Mouse (Mus musculus) neural tube, embryonic 10.5 days (tissue): ENCODE measurements around the gene Nucb1.
"Not testable (repeated sequence)": the region's sequence is repeated elsewhere in the genome, so short reads cannot be mapped to it uniquely, and the experiment has no call there.

Source experiments
- DNase-seq: peaks from one replicate; pipeline ENCODE4 v3.0.0-alpha.2; 2017; ENCODE audit warnings: low spot score; ENCODE audit errors: extremely low spot score

Nucb1 gene

GRCm38 (mm10) chr7:45509912-45510787 lies at the start of gene Nucb1:
Nucb1 (minus strand) TSS chr7:45510406.
- peak; percentile 92 for DNase-seq

- DNase-seq: no peak
Measured at GRCm38 (mm10) chr7:45558907-45559306, 48.7 kb upstream of the Nucb1 start.

- DNase-seq: peak; percentile 82
Measured at GRCm38 (mm10) chr7:45555787-45556186, 45.6 kb upstream of the Nucb1 start.

- DNase-seq: no peak
Measured at GRCm38 (mm10) chr7:45554744-45555143, 44.5 kb upstream of the Nucb1 start, which contains the start of gene Hsd17b14. Hsd17b14 (plus strand) TSS chr7:45554893.

- DNase-seq: no peak
Measured at GRCm38 (mm10) chr7:45553990-45554389, 43.8 kb upstream of the Nucb1 start.

- no peak for DNase-seq
Measured at GRCm38 (mm10) chr7:45553519-45553918, 43.3 kb upstream of the Nucb1 start.

GRCm38 (mm10) chr7:45551512-45551883 lies 41.3 kb upstream of the Nucb1 start:
- DNase-seq: no peak

GRCm38 (mm10) chr7:45550821-45551511 lies 40.8 kb upstream of the Nucb1 start:
- no peak for DNase-seq

GRCm38 (mm10) chr7:45549641-45550436 lies 39.6 kb upstream of the Nucb1 start:
- no peak for DNase-seq

- DNase-seq: no peak
Measured at GRCm38 (mm10) chr7:45544525-45544924, 34.3 kb upstream of the Nucb1 start.

GRCm38 (mm10) chr7:45540213-45540612 lies 30.0 kb upstream of the Nucb1 start:
- DNase-seq: no peak

- no peak for DNase-seq
Measured at GRCm38 (mm10) chr7:45539095-45539494, 28.9 kb upstream of the Nucb1 start.

GRCm38 (mm10) chr7:45538163-45539041 lies 28.2 kb upstream of the Nucb1 start:
- peak; percentile 52 for DNase-seq

- no peak for DNase-seq
Measured at GRCm38 (mm10) chr7:45537602-45538001, 27.4 kb upstream of the Nucb1 start.

GRCm38 (mm10) chr7:45535676-45536075 lies 25.5 kb upstream of the Nucb1 start:
- no peak for DNase-seq

- DNase-seq: no peak
Measured at GRCm38 (mm10) chr7:45530643-45531042, 20.4 kb upstream of the Nucb1 start.

- no peak for DNase-seq
Measured at GRCm38 (mm10) chr7:45529461-45529860, 19.3 kb upstream of the Nucb1 start.

- not testable (repeated sequence) for DNase-seq
Measured at GRCm38 (mm10) chr7:45527169-45527568, 17.0 kb upstream of the Nucb1 start.

- no peak for DNase-seq
Measured at GRCm38 (mm10) chr7:45526474-45527120, 16.4 kb upstream of the Nucb1 start.

GRCm38 (mm10) chr7:45525809-45526473 lies 15.7 kb upstream of the Nucb1 start, which contains the start of the genes Ppp1r15a and Plekha4:
Ppp1r15a (minus strand) TSS chr7:45526268.
Plekha4 (plus strand) TSS chr7:45526330.
- peak; percentile 98 for DNase-seq
